Mouse (Mus musculus): ENCODE measurements around the gene Sik3.

DNA sequence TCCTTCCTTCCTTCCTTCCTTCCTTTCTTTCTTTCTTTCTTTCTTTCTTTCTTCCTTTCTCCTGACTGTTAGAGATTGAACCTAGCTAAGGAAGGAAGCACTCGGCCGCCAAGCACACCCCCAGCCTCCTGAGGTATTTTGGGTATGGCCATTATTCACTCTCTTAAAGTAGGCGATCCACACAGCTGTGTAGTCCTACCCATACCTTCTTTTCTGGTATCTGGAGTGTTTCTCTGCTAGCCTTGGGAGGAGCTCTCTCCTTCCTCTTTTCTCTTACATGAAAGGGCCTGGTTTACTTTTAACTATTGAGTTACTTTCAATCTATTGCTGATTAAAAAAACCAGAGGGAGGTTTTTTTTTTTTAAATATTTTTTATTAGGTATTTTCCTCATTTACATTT, 21.2 kb downstream of the Sik3 start:
- TF ChIP-seq CTCF (IDR thresholded peaks at IDR 0.05; ENCODE audit: extremely low read depth, insufficient read depth, insufficient read length, insufficient replicate concordance) = no peak
- no peak for TF ChIP-seq POLR2A (IDR thresholded peaks at IDR 0.05; ENCODE audit: low read depth, low read length)

Data from spleen, adult 2 months (tissue).